In the genomic region with DNA sequence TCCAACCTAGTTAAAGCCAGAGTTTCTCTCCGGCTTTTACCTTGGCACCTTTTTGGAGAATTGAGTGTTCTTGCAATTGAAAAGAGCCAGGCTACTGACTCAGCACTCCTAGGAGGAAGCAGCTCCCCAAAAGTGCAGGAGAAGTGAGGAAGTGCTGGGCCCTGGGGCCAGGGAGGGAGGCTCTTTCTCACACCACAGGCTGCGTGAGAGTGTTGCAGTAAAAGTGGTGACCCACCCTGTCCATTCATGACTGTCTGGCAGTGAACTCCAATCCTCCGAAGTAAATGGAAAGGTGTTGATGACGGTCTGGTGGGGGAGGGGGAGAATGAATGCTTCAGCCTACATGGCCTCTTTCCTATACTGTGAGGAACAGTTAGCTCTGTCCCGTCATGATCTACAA, we compare ENCODE assay signal across 20 mouse cellular contexts. TPM values are rescaled to one million over a fixed set of nuclear protein-coding genes. Genes with fewer than 3 reads are reported as not detected.
DNase-seq lines count a peak whose midpoint lies in the region; ATAC-seq lines count a peak whose summit lies in the region.
"Had no signal": no experiment of that assay in that cellular context is flagged by ENCODE, and none has a peak within 500 bp of the region (broad histone marks: within the 10 kb centered on the region; RNA-seq: fewer than 3 reads in every experiment).

No protein-coding gene starts in this region.

- WGBS in hindbrain, embryonic 14.5 days = 66% methylated on average over 5 of the region's 5 CpGs

- intact Hi-C loops in heart, postnatal 14 days (cut with DNase I) = no loop called here

- H3K36me3 ChIP-seq in hindbrain, embryonic 14.5 days (replicated peaks; ENCODE audit: control insufficient read depth, insufficient read depth) = no peaks in the 10 kb centered on the region
- H3K36me3 ChIP-seq: embryonic facial prominence, embryonic 12.5 days; heart, embryonic 13.5 days; hindbrain, embryonic 13.5 days had no signal

- H3K9ac ChIP-seq in hindbrain, embryonic 14.5 days = no peak overlapping the region
- H3K9ac ChIP-seq: embryonic facial prominence, embryonic 12.5 days; heart, embryonic 13.5 days; hindbrain, embryonic 13.5 days had no signal

- no peak overlapping the region for H3K4me2 ChIP-seq in hindbrain, embryonic 14.5 days (replicated peaks)
- H3K4me2 ChIP-seq: embryonic facial prominence, embryonic 12.5 days; heart, embryonic 13.5 days; hindbrain, embryonic 13.5 days had no signal

- H3K27me3 ChIP-seq in hindbrain, embryonic 14.5 days (ENCODE audit: control insufficient read depth, insufficient read depth, low read length) = no peaks in the 10 kb centered on the region
- H3K27me3 ChIP-seq: embryonic facial prominence, embryonic 12.5 days; hindbrain, embryonic 13.5 days; Patski had no signal

- H3K27ac ChIP-seq in hindbrain, embryonic 14.5 days = no peak overlapping the region
- H3K27ac ChIP-seq: embryonic facial prominence, embryonic 12.5 days; heart, embryonic 13.5 days; hindbrain, embryonic 13.5 days had no signal

- no peak overlapping the region for H3K4me3 ChIP-seq in hindbrain, embryonic 14.5 days (replicated peaks; ENCODE audit: low read length)
- H3K4me3 ChIP-seq: embryonic facial prominence, embryonic 12.5 days; heart, embryonic 13.5 days; hindbrain, embryonic 13.5 days had no signal

- 0 out of 2 replicates have a peak, but pooled peaks cover 9% of the 10 kb centered on the region for H3K4me1 ChIP-seq in hindbrain, embryonic 14.5 days (replicated peaks; ENCODE audit: control insufficient read depth, insufficient read depth, low read length)

- ATAC-seq in common myeloid progenitor, adult 5-6 weeks (replicated peaks; ENCODE audit: low read depth, poor library complexity, severe bottlenecking) = peak; percentile 56; the same call in 1 of the 2 replicates
- ATAC-seq in megakaryocyte, adult 5-6 weeks (ENCODE audit: poor library complexity, severe bottlenecking) = peak; percentile 71
- ATAC-seq in monocyte, adult 5-6 weeks (replicated peaks; ENCODE audit: insufficient number of reproducible peaks, low FRiP score, low TSS enrichment, poor library complexity, severe bottlenecking) = peak; percentile 66; the same call in 1 of the 2 replicates
- no peak for ATAC-seq in hindbrain, embryonic 14.5 days (ENCODE audit: low FRiP score)
- ATAC-seq: forebrain, embryonic 16.5 days; intestine, embryonic 16.5 days; Patski had no signal

- DNase-seq in ES-CJ7 (ENCODE audit: low read depth, low spot score) = peak; percentile 75
- no peak for DNase-seq in heart, adult 8-10 months (ENCODE audit: low spot score)
- DNase-seq in heart, postnatal 14 days = no peak
- DNase-seq in hindbrain, embryonic 14.5 days (ENCODE audit: low spot score) = no peak
- DNase-seq: adrenal gland, postnatal 10 days; cerebellum, adult 11-12 months; cerebellum, adult 9-11 months; embryo, embryonic 11 days; gastrocnemius, postnatal 14 days; heart, postnatal 4 days; kidney, adult 9 months had no signal

- no peaks in the 10 kb centered on the region for H3K9me3 ChIP-seq in hindbrain, embryonic 14.5 days (ENCODE audit: control insufficient read depth, low read length)
- H3K9me3 ChIP-seq: embryonic facial prominence, embryonic 12.5 days; heart, embryonic 13.5 days; hindbrain, embryonic 13.5 days had no signal

RNA-seq across cellular contexts. Expression of a gene that starts 24.2 kb away (rescaled TPM):
- total RNA-seq in common myeloid progenitor, adult 5-6 weeks (2017) = 24.9 and 46.5 TPM in 2 replicates
- total RNA-seq in megakaryocyte, adult 5-6 weeks (2015) = 18.5 and 18.8 TPM in 2 replicates
- 36.9 and 39.1 TPM in 2 replicates for total RNA-seq in megakaryocyte, adult 5-6 weeks (2017)
- total RNA-seq in monocyte, adult 5-6 weeks (2017) = 45.9 to 64.3 TPM (median 49.0 TPM) in 3 replicates
- 10 to 100 TPM; 13.6 to 15.8 (median 14.6) TPM for total RNA-seq in heart, adult 8-10 months (2022)
- 10 to 100 TPM; 17.8 to 19.9 TPM for total RNA-seq in heart, postnatal 14 days (2021)
- polyA plus RNA-seq in hindbrain, embryonic 14.5 days (2014; fragmentation: Nextera tagmentation; extraction: Ambion mirVana) = 29.3 and 30.5 TPM in 2 replicates

RNA-seq across cellular contexts. Expression of a gene that starts 43.1 kb away (rescaled TPM):
- total RNA-seq in common myeloid progenitor, adult 5-6 weeks (2017) = 0.53 and 1.5 TPM in 2 replicates
- 1.7 and 2.3 TPM in 2 replicates for total RNA-seq in megakaryocyte, adult 5-6 weeks (2015)
- total RNA-seq in megakaryocyte, adult 5-6 weeks (2017) = 1.0 and 2.1 TPM in 2 replicates
- 19.6 to 120 TPM (median 27.2 TPM) in 3 replicates for total RNA-seq in monocyte, adult 5-6 weeks (2017)
- total RNA-seq in heart, adult 8-10 months (2022) = 10 to 100 TPM; 21.1 to 30.1 (median 27.0) TPM
- 10 to 100 TPM; 28.6 to 29.6 TPM for total RNA-seq in heart, postnatal 14 days (2021)
- 5.6 and 5.9 TPM in 2 replicates for polyA plus RNA-seq in hindbrain, embryonic 14.5 days (2014; fragmentation: Nextera tagmentation; extraction: Ambion mirVana)
